Mouse (Mus musculus) MEL (cell line): ENCODE data around the gene Crygd. TPM values are rescaled to one million over a fixed set of nuclear protein-coding genes. Genes with fewer than 3 reads are reported as not detected.

ENCODE experiments used
- DNase-seq: peaks from one replicate; pipeline ENCODE4 v3.0.0; 2011; ENCODE audit warnings: low read depth, low spot score
- H3K27ac ChIP-seq: 2 replicates; pipeline ENCODE4 v1.5.1; 2012; ENCODE audit warnings: low read depth, mild to moderate bottlenecking, control low read depth, low read length, moderate library complexity; ENCODE audit not compliant: control insufficient read depth
- H3K27me3 ChIP-seq, 2 experiments: fragments of 150-350 bp in 1 of 2; sonication (generic) in 1 of 2; 2 replicates each; pipeline ENCODE4 v1.6.1; 2012; ENCODE audit warnings: low read length in 2 of 2, mild to moderate bottlenecking in 2 of 2, improper control_type of control experiment in 1 of 2, moderate library complexity in 1 of 2; ENCODE audit not compliant: insufficient read depth in 2 of 2, control insufficient read depth in 1 of 2
- H3K36me3 ChIP-seq, 2 experiments: 2 replicates each; pipeline ENCODE4 v1.6.1; 2012 to 2014; ENCODE audit warnings: low read length in 2 of 2, improper control_type of control experiment in 1 of 2, inconsistent platforms in 1 of 2, mild to moderate bottlenecking in 1 of 2; ENCODE audit not compliant: insufficient read depth in 2 of 2, control insufficient read depth in 1 of 2
- H3K4me1 ChIP-seq, 2 experiments: fragments of 150-350 bp in 1 of 2; sonication (generic) in 1 of 2; 2 replicates each; pipeline ENCODE4 v1.6.1; 2012; ENCODE audit warnings: low read length in 2 of 2, improper control_type of control experiment in 1 of 2, mild to moderate bottlenecking in 1 of 2; ENCODE audit not compliant: insufficient read depth in 2 of 2, control insufficient read depth in 1 of 2
- H3K4me3 ChIP-seq, 2 experiments: fragments of 150-350 bp in 1 of 2; sonication (generic) in 1 of 2; 2 replicates each; pipeline ENCODE4 v1.5.1; 2012; ENCODE audit warnings: low read depth in 2 of 2, low read length in 2 of 2, mild to moderate bottlenecking in 2 of 2, moderate library complexity in 2 of 2, control low read depth in 1 of 2, improper control_type of control experiment in 1 of 2; ENCODE audit not compliant: control insufficient read depth in 1 of 2, insufficient read depth in 1 of 2
- H3K79me2 ChIP-seq: 2 replicates; pipeline ENCODE4 v1.6.1; 2012; ENCODE audit warnings: mild to moderate bottlenecking, low read length, moderate library complexity; ENCODE audit not compliant: control insufficient read depth, poor library complexity, insufficient read depth
- H3K9ac ChIP-seq: 2 replicates; pipeline ENCODE4 v1.6.1; 2012; ENCODE audit warnings: low read depth, mild to moderate bottlenecking, control low read depth, low read length, moderate library complexity; ENCODE audit not compliant: control insufficient read depth, poor library complexity, severe bottlenecking
- H3K9me3 ChIP-seq: fragments of 150-350 bp; sonication (generic); replicated peaks from 2 replicates; pipeline ENCODE4 v1.6.1; 2012; ENCODE audit warnings: mild to moderate bottlenecking, low read length, improper control_type of control experiment, moderate library complexity; ENCODE audit not compliant: insufficient read depth
- CHD1 ChIP-seq: IDR thresholded peaks from 2 replicates; pipeline ENCODE4 v1.6.1; 2012; ENCODE audit warnings: low read depth, mild to moderate bottlenecking, inconsistent platforms, low read length, improper control_type of control experiment
- CHD2 ChIP-seq: IDR thresholded peaks from 2 replicates; pipeline ENCODE4 v1.6.1; 2011; ENCODE audit warnings: low read length, improper control_type of control experiment
- CTCF ChIP-seq, 3 experiments: IDR thresholded peaks in 2 of 3; conservative IDR thresholded peaks in 1 of 3; 2 replicates each; pipeline ENCODE4 v1.5.1; 2011 to 2012; ENCODE audit warnings: low read length in 3 of 3, low read depth in 2 of 3, mild to moderate bottlenecking in 2 of 3, improper control_type of control experiment in 1 of 3, inconsistent platforms in 1 of 3, mixed read lengths in 1 of 3, moderate library complexity in 1 of 3; ENCODE audit not compliant: control insufficient read depth in 1 of 3, insufficient read depth in 1 of 3, poor library complexity in 1 of 3, severe bottlenecking in 1 of 3
- E2F4 ChIP-seq: IDR thresholded peaks from 2 replicates; pipeline ENCODE4 v1.6.1; 2011; ENCODE audit warnings: low read depth, low read length, improper control_type of control experiment, borderline replicate concordance
- EP300 ChIP-seq, 2 experiments: IDR thresholded peaks; 2 replicates each; pipeline ENCODE4 v1.6.1; 2011; ENCODE audit warnings: improper control_type of control experiment in 2 of 2, low read length in 2 of 2, low read depth in 1 of 2, mild to moderate bottlenecking in 1 of 2
- ETS1 ChIP-seq: IDR thresholded peaks from 2 replicates; pipeline ENCODE4 v1.6.1; 2012; ENCODE audit warnings: low read depth, mild to moderate bottlenecking, inconsistent platforms, low read length, improper control_type of control experiment, moderate library complexity
- HCFC1 ChIP-seq: IDR thresholded peaks from 2 replicates; pipeline ENCODE4 v1.6.1; 2012; ENCODE audit warnings: low read depth, mild to moderate bottlenecking, inconsistent platforms, low read length, improper control_type of control experiment, moderate library complexity
- JUND ChIP-seq: IDR thresholded peaks from 2 replicates; pipeline ENCODE4 v1.6.1; 2011; ENCODE audit warnings: low read depth, mild to moderate bottlenecking, improper control_type of control experiment, low read length
- KAT2A ChIP-seq: conservative IDR thresholded peaks from 2 replicates; pipeline ENCODE4 v1.6.1; 2012; ENCODE audit warnings: low read depth, low read length, improper control_type of control experiment, inconsistent platforms
- MAFK ChIP-seq: IDR thresholded peaks from 2 replicates; pipeline ENCODE4 v1.6.1; 2011; ENCODE audit warnings: low read depth, mild to moderate bottlenecking, low read length, improper control_type of control experiment, borderline replicate concordance
- MAX ChIP-seq: IDR thresholded peaks from 2 replicates; pipeline ENCODE4 v1.6.1; 2011; ENCODE audit warnings: low read length, improper control_type of control experiment
- MAZ ChIP-seq: IDR thresholded peaks from 2 replicates; pipeline ENCODE4 v1.6.1; 2012; ENCODE audit warnings: low read depth, mild to moderate bottlenecking, inconsistent platforms, low read length, improper control_type of control experiment
- MEF2A ChIP-seq: IDR thresholded peaks from 2 replicates; pipeline ENCODE4 v1.6.1; 2014; ENCODE audit warnings: low read depth, mild to moderate bottlenecking, inconsistent platforms, low read length, improper control_type of control experiment; ENCODE audit not compliant: poor library complexity, insufficient replicate concordance, severe bottlenecking; ENCODE audit errors: extremely low read depth
- MXI1 ChIP-seq: IDR thresholded peaks from 2 replicates; pipeline ENCODE4 v1.6.1; 2011; ENCODE audit warnings: mild to moderate bottlenecking, low read depth, low read length, improper control_type of control experiment
- MYC ChIP-seq: IDR thresholded peaks from 2 replicates; pipeline ENCODE4 v1.6.1; 2011; ENCODE audit warnings: low read depth, mild to moderate bottlenecking, low read length, improper control_type of control experiment, moderate library complexity
- NRF1 ChIP-seq: IDR thresholded peaks from 2 replicates; pipeline ENCODE4 v1.6.1; 2014; ENCODE audit warnings: low read depth, mild to moderate bottlenecking, inconsistent platforms, low read length, improper control_type of control experiment, moderate library complexity; ENCODE audit not compliant: poor library complexity, insufficient read depth, severe bottlenecking
- POLR2A ChIP-seq, 2 experiments: IDR thresholded peaks; 2 replicates each; pipeline ENCODE4 v1.6.1; 2011 to 2012; ENCODE audit warnings: low read length in 2 of 2, mild to moderate bottlenecking in 2 of 2, control low read depth in 1 of 2, improper control_type of control experiment in 1 of 2, low read depth in 1 of 2, moderate library complexity in 1 of 2; ENCODE audit not compliant: control insufficient read depth in 1 of 2, insufficient read depth in 1 of 2, poor library complexity in 1 of 2
- POLR2AphosphoS2 ChIP-seq: IDR thresholded peaks from 2 replicates; pipeline ENCODE4 v1.6.1; 2011; ENCODE audit warnings: low read length, improper control_type of control experiment
- POLR2AphosphoS5 ChIP-seq: IDR thresholded peaks from 2 replicates; pipeline ENCODE4 v1.6.1; 2012; ENCODE audit warnings: low read depth, borderline replicate concordance, mild to moderate bottlenecking, inconsistent platforms, low read length, moderate library complexity, mixed read lengths
- RAD21 ChIP-seq: IDR thresholded peaks from 2 replicates; pipeline ENCODE4 v1.6.1; 2011; ENCODE audit warnings: mild to moderate bottlenecking, low read depth, low read length, improper control_type of control experiment
- RCOR1 ChIP-seq: IDR thresholded peaks from 2 replicates; pipeline ENCODE4 v1.6.1; 2012; ENCODE audit warnings: low read depth, mild to moderate bottlenecking, inconsistent platforms, low read length, improper control_type of control experiment
- SIN3A ChIP-seq: IDR thresholded peaks from 2 replicates; pipeline ENCODE4 v1.6.1; 2012; ENCODE audit warnings: low read length, improper control_type of control experiment, inconsistent platforms
- SMC3 ChIP-seq: IDR thresholded peaks from 2 replicates; pipeline ENCODE4 v1.6.1; 2011; ENCODE audit warnings: low read depth, low read length, improper control_type of control experiment
- TAL1 ChIP-seq: IDR thresholded peaks from 2 replicates; pipeline ENCODE4 v1.6.1; 2012; ENCODE audit warnings: mild to moderate bottlenecking, inconsistent platforms, low read length, moderate library complexity, mixed read lengths
- TCF12 ChIP-seq: IDR thresholded peaks from 2 replicates; pipeline ENCODE4 v1.6.1; 2014; ENCODE audit warnings: low read depth, mild to moderate bottlenecking, inconsistent platforms, low read length, improper control_type of control experiment, moderate library complexity
- UBTF ChIP-seq: IDR thresholded peaks from 2 replicates; pipeline ENCODE4 v1.6.1; 2012; ENCODE audit warnings: low read depth, mild to moderate bottlenecking, inconsistent platforms, low read length, improper control_type of control experiment, moderate library complexity, borderline replicate concordance; ENCODE audit not compliant: insufficient read depth
- USF1 ChIP-seq: IDR thresholded peaks from 2 replicates; pipeline ENCODE4 v1.6.1; 2014; ENCODE audit warnings: low read depth, mild to moderate bottlenecking, inconsistent platforms, low read length, improper control_type of control experiment, moderate library complexity
- USF2 ChIP-seq, 2 experiments: IDR thresholded peaks; 2 replicates each; pipeline ENCODE4 v1.6.1; 2011 to 2012; ENCODE audit warnings: improper control_type of control experiment in 2 of 2, low read length in 2 of 2, borderline replicate concordance in 1 of 2, inconsistent platforms in 1 of 2, low read depth in 1 of 2, mild to moderate bottlenecking in 1 of 2; ENCODE audit not compliant: insufficient read depth in 1 of 2
- ZC3H11A ChIP-seq: IDR thresholded peaks from 2 replicates; pipeline ENCODE4 v1.6.1; 2012; ENCODE audit warnings: low read depth, mild to moderate bottlenecking, inconsistent platforms, low read length, improper control_type of control experiment
- polyA plus RNA-seq, 2 experiments: library from polyadenylated mRNA; stranded (reverse) in 1 of 2; unstranded in 1 of 2; fragments of >175 nt in 1 of 2; fragments of >200 nt in 1 of 2; gene quantifications; 2 replicates each; pipeline versions ENCODE4 v1.2.1 to v1.2.4; 2012; ENCODE audit warnings: low replicate concordance in 2 of 2, low read depth in 1 of 2; ENCODE audit not compliant: insufficient read length in 2 of 2, insufficient read depth in 1 of 2, missing spikeins in 1 of 2
- total RNA-seq: library from RNA; depleted of rRNA; stranded (reverse); fragments of 300-350 nt; gene quantifications from 2 replicates; pipeline ENCODE4 v1.2.3, GENCODE M21; 2012

The Crygd gene
- total and polyA plus RNA-seq, 3 experiments: not detected

DNA sequence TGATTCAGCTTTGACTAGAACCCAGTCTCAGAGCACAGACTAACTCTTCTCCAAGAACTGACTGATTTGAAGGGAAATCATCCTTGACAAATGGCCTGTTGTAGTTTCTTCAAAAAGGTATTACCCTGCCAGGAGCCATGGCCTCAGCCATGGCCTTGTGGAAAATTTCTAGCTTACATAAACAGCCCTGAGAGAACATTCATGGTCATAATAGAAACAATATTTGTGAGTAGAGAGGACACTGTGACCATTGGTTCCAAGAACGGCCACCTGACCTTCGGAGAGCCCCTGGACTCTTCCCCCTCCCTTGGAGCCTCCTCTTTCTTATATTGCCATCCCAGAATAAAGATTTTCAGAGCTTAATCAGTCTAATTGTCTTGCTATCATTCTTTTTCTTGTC is 19.8 kb downstream of the Crygd start:
- no peaks in the 10 kb centered on the region for H3K4me1 ChIP-seq
- no peaks in the 10 kb centered on the region for H3K79me2 ChIP-seq
- H3K4me3 ChIP-seq: no peak overlapping the region
- H3K9ac ChIP-seq: no peak overlapping the region
- no peaks in the 10 kb centered on the region for H3K9me3 ChIP-seq
- no peak overlapping the region for H3K27ac ChIP-seq
- H3K27me3 ChIP-seq: no peaks in the 10 kb centered on the region
- H3K36me3 ChIP-seq: no peaks in the 10 kb centered on the region
- TF ChIP-seq POLR2AphosphoS2: no peak
- no peak for TF ChIP-seq ZC3H11A
- TF ChIP-seq NRF1: no peak
- no peak for TF ChIP-seq MAX
- TF ChIP-seq CTCF (IDR thresholded peaks at IDR 0.05 in 2 of 3, conservative IDR thresholded peaks at IDR 0.05 in 1 of 3; ENCODE audit: control insufficient read depth in 1 of 3, insufficient read depth in 1 of 3, low read depth in 2 of 3, low read length in 3 of 3, poor library complexity in 1 of 3, severe bottlenecking in 1 of 3): no peak
- no peak for TF ChIP-seq TAL1
- TF ChIP-seq POLR2AphosphoS5: no peak
- TF ChIP-seq MAFK: no peak
- TF ChIP-seq SMC3: no peak
- TF ChIP-seq RAD21: no peak
- TF ChIP-seq UBTF: no peak
- TF ChIP-seq E2F4: no peak
- TF ChIP-seq SIN3A: no peak
- TF ChIP-seq ETS1: no peak
- TF ChIP-seq USF2 (IDR thresholded peaks at IDR 0.05; ENCODE audit: borderline replicate concordance in 1 of 2, insufficient read depth in 1 of 2, low read depth in 1 of 2, low read length in 2 of 2): no peak
- no peak for TF ChIP-seq HCFC1
- TF ChIP-seq MYC: no peak
- TF ChIP-seq JUND: no peak
- no peak for DNase-seq

DNA sequence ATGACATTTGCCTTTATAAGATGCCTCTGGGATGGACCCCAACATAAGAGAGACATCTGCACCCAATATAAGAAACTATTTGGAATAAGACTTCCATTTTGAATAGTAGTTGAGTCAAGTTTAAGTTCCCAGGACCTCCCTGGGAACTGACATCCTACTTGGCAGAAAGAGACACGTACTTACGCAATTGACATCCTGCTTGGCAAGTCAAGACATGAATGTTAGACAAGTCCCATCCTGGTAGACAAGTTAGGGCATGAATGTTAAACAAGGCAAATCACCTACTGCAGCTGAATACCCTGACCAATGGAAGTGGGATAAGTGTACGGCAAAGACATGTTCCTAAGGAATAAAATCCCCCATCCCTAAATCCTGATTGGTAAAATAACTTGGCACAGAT is 21.4 kb downstream of the Crygd start:
- H3K27me3 ChIP-seq: no peaks in the 10 kb centered on the region
- TF ChIP-seq CHD1 (no peak), MXI1 (no peak), RCOR1 (no peak), USF1 (no peak), EP300 (IDR thresholded peaks at IDR 0.05; ENCODE audit: low read depth in 1 of 2, low read length in 2 of 2) (no peak), MAZ (no peak), CHD2 (no peak), POLR2A (IDR thresholded peaks at IDR 0.05; ENCODE audit: control insufficient read depth in 1 of 2, insufficient read depth in 1 of 2, low read depth in 1 of 2, low read length in 2 of 2, poor library complexity in 1 of 2) (no peak), KAT2A (no peak), UBTF (no peak), USF2 (IDR thresholded peaks at IDR 0.05; ENCODE audit: borderline replicate concordance in 1 of 2, insufficient read depth in 1 of 2, low read depth in 1 of 2, low read length in 2 of 2) (no peak), TCF12 (no peak), MYC (no peak), MEF2A (no peak), ZC3H11A (no peak)
- H3K27ac ChIP-seq: no peak overlapping the region
- H3K9me3 ChIP-seq: no peaks in the 10 kb centered on the region
- no peaks in the 10 kb centered on the region for H3K4me1 ChIP-seq
- no peaks in the 10 kb centered on the region for H3K79me2 ChIP-seq
- no peak overlapping the region for H3K9ac ChIP-seq
- H3K4me3 ChIP-seq: no peak overlapping the region
- no peaks in the 10 kb centered on the region for H3K36me3 ChIP-seq
- DNase-seq: no peak
